Mouse (Mus musculus) left cerebral cortex, postnatal 25 days (tissue): Measurements from ENCODE around the gene Lrrc27. TPM values are rescaled to one million over a fixed set of nuclear protein-coding genes. Genes with fewer than 3 reads are reported as not detected.

ENCODE experiments used
- DNase-seq, 2 experiments: peaks; one replicate each; pipeline ENCODE4 v3.0.0; 2022; ENCODE audit warnings: low spot score in 2 of 2, mixed read lengths in 1 of 2
- intact Hi-C: fragments of 180-260 bp; cut with DNase I; formaldehyde crosslinking; loops from one replicate; pipeline ENCODE4 v1.15.1; 2025
- total RNA-seq, 2 experiments: library from RNA; stranded (reverse); gene quantifications; 2 replicates each; pipeline ENCODE4 v1.2.3; 2021

Gene Lrrc27
- total RNA-seq, 2 experiments from 2014 or later: 5.5 to 6.4 TPM

DNA sequence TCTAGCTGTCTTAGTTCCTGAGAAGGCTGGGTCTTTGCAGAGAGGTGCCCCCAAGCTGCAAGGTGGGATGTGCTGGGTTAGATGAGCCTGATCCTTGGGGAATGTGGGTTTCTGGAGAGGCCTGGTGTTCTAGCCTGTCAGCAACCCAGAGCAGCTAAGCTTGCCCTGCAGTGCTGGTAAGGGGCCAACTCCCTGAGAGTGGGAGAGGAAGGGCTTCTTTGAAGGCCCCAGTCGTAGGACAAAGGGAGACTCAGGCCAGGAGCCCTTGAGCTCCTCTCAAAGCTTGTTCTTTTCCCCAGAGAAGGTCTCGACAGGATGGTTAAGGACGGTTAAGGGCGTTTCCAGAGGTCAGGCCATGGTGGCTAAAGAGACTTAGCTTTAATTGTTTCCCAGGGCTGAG, 51.5 kb downstream of the Lrrc27 start:
- no peak for DNase-seq
- intact Hi-C loops: no loop called here

DNA sequence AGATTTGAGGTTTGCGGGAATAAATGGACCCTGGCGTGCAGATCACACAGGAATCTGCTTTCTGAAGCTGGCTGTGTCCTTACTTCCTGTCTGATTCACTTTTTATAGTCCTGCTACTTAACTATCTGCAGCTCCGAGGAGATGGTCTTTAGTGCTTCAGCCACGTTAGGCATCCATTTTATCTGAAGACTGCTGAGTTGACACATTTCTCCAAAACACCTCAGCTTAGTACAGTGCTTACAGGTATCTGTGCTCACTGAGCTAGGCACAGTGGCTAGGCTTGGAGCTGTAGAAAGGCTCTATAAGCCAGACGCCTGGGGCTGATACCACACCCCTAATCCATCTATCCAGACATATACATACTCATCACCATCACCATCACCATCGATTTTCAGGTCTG, 52.8 kb downstream of the Lrrc27 start:
- intact Hi-C loops: no loop called here
- DNase-seq: no peak

DNA sequence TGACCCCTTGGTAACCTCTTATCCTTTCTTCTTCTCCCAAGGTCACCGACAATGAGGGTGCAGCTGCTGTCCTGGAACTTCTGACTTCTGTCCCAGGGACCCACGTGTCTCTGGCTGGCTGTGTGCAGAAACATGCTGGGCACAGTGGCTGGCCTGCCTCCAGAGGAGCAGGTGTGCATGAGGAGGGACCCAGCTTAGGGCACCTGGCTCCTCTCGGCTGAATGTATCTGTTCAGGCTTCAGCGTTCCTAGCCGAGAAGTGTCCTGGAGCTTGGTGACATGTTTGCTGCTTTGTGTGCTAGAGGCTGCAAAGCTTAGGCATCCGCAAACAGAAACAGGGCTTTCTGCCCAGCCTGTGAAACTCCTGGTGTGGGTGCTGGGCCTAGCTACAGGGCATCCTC, 53.6 kb downstream of the Lrrc27 start:
- no peak for DNase-seq
- intact Hi-C loops: no loop called here

DNA sequence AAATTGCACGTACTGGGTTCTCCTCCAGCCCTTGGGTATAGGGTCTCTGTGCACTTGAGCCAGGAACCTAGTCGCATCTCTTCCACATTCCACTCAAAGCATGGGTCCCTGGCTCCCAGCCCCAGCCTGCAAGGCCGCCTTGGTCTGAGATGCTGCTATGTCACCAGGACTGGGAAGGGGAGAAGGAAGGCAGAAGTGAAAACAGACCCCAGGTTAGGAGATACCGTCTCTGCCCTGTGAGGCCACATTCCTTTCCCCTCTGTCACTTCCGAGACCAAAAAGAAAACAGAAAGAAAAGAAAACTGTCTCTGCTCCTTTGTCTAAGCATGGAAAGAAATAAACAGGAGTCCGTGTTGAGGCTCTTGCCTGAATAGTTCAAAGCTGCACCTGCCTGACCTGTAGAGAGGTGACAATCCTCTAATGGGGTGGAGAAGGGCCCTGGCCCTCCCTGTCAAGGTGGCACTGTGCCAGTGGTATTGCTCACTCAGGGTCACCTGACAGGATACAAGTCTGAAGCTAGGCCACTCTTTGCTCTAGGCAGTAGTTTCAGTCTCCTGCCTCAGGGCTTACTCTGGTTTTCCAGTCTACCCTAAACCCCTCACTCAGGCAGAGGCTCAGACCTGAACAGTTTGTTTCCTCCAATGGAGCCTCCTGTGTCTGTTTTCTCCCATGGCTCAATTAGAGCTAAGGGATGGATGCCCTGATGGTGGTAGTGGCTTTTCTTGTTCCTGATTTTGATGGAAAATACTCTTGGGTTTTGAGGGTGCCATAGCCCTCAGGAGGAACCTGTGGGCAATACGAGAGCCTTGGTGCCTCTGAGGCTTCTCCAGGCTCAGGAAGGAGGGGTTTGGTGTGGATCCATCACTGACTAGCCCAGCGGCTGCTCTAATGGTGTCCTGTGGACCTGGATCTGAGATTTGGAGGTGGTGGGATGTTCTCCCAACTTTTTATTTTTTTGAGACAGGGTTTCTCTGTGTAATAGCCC, 54.4 kb downstream of the Lrrc27 start:
- DNase-seq: no peak
- intact Hi-C loops: no loop called here

DNA sequence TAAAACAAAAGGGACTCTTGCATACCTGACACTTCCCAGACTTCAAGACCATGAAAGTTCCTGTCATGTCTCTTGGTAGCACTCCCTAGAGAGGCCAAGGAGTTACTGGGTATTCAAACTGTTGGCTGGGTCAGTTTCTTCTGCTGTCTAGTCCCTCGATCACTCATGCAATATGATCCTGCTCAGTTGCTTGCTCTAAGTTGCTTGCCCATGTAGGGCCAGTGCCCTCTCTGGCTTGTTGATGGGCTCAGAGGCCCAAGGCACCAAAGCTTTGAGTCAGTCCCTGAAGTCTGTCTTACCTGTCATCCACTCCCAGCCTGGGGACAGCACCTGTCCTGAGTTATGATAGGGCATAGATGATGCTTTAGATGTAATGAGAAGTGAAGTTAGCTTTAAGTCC, 58.0 kb downstream of the Lrrc27 start:
- DNase-seq: no peak
- intact Hi-C loops: no loop called here

DNA sequence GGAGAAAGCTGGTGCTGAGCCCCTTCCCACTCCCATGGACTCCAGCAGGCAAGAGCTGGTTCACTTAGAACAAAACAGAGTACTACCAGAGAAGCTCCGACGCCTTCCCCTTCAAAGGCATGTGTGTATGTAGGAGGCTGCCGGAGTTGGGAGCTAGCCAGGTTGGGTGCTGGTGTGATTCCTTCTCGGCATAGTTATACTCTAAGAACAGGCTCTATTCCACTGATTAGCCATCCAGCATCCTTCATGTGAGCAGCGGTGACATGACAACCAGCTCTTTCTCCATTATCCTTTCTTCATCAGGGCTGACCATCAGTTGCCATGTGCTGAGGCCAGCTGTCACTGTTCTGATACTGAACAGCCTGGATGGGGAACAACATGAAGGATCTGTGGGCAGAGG, 59.1 kb downstream of the Lrrc27 start:
- intact Hi-C loops: loop anchor here (2.0 kb wide), 1 partner anchor 25 kb away; no protein-coding TSS in a partner anchor
- peak; percentile 62 to 92 for DNase-seq

DNA sequence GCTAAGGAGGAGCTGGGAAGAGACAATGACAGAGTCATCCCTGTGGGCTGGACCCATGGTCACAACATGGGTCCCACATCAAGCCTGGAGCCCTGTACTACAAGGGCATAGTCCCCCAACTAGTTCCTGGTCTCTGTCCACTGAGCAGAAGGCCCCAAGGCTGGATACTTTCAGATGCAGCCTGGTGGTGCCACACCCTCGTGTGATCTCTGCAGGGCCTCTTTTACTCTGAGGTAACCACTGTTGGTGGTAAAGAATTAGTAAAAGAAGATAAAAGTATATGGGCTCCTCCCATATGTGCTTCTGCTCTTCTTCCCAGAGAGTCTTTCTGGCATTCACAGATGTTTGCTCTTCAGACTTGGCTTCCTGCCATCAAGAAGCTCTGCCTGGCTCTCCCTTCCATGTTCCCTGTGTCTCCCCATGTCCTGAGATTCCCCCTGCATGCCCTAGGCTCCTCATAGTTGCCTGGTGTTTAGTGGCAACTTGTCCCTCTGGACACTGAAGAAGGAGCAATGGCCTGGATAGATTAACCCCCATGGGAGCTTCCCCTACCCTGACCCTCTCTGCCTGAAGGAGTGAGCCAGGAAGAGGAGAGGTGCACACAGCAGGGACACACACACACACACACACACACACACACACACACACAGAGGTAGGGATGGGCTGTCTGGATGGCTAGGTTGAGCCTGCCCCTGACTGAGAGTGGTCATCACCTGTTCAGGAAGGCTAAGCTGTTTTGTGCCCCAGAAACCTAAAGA, 60.0 kb downstream of the Lrrc27 start:
- DNase-seq: peak; percentile 61 to 82
- intact Hi-C loops: loop anchor here (2.0 kb wide), 1 partner anchor 26 kb away; no protein-coding TSS in a partner anchor

DNA sequence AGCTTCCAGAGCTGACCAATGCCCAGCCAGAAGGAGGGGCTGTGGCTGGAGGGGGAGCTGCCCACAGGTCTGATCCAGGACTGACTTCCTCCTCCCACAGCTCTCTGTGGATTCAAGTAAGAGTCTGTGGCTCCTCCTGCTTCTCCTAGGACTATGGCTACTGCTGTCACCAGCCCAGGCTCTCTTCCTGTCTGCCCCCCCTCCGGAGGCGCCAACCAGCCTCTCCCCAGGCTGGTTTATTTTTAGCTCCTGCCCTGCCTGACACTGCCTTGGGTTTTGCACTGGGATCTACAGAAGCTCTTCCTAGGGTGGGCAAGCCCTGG, 60.6 kb downstream of the Lrrc27 start:
- DNase-seq: no peak
- intact Hi-C loops: loop anchor here (2.0 kb wide), 1 partner anchor 27 kb away; no protein-coding TSS in a partner anchor

DNA sequence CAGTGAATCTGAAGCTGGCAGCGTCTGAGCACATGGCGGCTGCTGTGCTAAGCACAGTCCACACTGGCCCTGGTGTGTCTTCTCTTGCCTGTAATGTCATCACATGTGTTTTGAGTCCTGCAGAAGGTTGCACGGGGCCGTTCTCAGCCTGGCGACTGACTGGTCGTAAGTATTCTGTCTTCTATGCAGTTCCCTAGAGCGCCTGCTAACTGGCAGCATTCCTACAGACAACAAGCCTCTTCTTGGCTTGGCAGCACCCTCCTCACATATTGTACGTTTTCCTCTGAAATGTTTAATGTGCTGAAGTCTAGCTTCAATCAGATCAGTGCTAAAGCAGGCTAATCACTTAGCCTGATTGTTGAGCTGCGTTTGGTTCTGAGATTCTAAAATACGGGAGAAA, 62.8 kb downstream of the Lrrc27 start:
- DNase-seq: peak; percentile 54 to 70
- intact Hi-C loops: no loop called here

DNA sequence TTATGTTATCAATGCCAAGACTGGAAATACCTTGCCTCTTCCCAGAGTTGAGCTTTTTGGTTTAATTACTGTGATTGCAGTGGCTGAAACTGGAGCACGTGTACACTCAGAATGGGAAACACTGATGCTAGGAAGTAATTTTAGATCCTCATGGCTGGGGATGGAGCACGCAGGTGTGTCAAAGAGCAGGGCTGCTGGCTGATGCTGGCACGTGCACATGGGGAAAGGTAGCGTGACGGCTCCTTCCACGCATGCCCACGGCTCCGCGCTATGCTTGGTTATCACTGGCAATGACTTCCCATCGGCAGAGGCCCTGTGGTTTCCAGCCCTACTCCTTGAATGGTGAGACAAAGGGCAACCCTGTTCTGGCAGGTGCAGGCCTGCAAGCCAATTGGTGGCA, 63.4 kb downstream of the Lrrc27 start:
- DNase-seq: no peak
- intact Hi-C loops: no loop called here

DNA sequence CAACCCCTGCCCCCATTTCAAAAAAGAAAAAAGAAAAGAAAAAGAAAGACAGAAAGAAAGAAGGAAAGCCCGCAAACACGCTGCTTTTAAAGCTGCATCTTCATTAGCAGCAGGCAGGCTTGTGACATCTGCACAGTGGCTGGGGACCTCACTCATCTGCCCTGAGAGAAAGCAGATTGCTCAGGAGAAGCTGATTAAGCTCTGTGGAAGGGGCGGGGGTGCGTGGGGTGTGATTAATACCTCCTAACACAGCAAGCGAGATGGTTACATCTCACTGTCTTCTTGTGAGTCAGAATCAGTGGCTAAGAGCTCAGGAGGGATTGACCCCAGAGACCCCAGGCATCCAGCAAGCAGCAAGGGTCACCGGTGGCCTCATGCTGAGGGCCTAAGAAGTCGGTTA, 64.7 kb downstream of the Lrrc27 start:
- DNase-seq: no peak
- intact Hi-C loops: no loop called here

DNA sequence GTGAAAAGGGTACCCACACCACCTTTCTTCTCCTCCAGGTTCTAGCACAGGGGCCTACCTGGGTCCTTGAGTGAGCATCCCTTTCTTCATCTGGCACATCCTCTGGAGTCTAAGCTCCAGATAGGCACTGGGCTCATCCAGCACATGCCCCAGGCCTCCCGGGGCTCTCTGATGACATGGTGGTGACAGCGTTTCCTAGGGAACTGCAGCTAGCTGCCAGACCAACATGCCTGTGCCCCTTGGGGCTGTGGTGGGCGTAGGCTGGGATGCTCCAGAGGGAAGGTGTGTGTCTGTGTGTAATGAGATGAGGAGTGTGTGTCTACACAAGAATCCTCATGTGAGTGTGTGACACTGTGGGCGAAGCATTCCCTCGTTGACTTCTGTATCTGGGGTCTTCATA, 66.8 kb downstream of the Lrrc27 start:
- intact Hi-C loops: no loop called here
- no peak for DNase-seq

DNA sequence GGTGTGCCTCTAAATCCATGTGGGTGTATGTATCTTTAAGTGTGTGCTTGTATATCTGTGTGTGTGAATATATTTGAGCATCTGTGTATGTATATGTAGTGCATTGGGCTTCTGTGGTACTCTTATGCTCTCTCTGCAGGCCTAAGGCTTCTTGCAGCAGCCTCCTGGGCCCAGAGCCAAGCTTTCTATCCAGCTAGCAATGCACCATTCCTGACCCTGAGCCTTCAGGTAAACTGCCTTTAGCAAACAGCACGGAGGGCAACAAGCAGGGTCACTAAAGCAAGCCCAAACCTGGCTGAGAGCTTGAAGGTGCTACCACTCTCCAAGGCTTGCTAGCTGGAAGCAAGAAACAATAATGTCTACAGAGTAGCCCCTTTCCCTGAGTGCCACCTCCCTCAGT, 67.3 kb downstream of the Lrrc27 start:
- intact Hi-C loops: no loop called here
- no peak for DNase-seq

DNA sequence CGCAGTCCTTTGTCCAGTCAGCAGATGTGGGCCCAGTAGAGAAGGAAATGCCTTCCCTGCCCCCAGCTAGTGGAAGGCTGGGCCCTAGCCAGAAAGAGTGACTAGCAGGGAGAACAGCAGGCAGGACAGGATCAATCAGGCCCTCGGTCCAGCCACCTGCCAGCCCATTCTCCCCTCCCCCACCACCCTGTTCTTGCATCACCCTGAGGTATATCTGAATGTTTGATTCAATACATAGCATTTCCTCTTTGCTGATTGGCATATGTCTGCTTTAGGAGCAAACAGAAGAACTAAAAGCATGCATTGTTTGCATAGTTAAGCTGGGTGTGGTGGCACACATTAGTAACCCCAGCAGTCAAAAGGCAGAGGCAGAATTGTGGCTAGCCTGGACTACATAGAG, 68.4 kb downstream of the Lrrc27 start:
- intact Hi-C loops: no loop called here
- DNase-seq: no peak

DNA sequence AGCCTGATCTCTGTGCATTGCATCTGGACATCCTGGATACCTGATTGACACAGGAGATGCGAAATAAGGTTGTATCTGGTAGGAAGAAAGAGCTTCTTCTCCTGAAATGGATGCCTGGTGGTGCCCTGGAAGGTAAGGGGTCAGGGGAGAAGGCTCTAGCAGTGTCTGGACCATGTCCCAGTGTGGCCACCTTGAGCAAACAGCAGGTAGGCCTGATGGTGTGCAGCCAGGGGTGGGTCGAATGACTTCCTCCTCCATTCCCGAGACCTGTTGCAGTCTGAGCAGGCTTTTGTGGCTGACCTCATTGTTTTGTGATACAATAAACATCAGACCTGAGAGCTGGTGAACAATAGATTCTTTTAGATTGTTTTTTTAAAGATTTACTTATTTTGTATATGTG, 69.2 kb downstream of the Lrrc27 start:
- intact Hi-C loops: no loop called here

DNA sequence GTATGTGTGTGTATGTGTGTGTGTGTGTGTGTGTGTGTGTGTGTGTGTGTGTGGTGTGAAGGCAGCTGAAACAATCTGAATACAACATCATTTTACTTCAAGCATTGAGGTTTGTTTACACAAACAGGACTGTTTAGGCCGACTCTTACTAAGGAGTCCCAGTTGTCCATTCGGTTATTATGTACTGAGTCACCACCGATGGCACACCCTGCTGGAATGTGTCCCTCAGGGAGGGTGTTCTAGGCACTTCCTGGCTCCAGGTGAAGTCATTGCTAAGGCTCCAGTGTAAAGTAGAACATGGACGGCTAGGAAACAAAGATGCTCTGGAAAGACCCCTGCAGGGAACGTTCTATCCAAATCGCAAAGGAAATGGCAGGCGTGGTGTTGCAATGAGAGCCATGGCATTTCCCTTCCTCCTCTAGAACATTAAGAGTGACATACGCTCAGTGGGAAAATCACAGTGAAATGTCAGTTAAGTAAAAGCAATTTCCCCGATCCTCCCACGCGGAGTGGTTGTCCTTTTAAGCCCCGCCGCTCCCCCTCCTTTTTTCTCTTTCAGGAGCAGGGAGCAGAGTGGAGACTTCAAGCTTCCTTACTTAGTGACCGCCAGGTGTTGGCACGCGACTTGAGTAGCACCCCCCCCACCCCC, 72.6 kb downstream of the Lrrc27 start:
- intact Hi-C loops: no loop called here
- no peak for DNase-seq

More for the DNA sequence above, 69.2 kb downstream of the Lrrc27 start:
- DNase-seq: no peak

DNA sequence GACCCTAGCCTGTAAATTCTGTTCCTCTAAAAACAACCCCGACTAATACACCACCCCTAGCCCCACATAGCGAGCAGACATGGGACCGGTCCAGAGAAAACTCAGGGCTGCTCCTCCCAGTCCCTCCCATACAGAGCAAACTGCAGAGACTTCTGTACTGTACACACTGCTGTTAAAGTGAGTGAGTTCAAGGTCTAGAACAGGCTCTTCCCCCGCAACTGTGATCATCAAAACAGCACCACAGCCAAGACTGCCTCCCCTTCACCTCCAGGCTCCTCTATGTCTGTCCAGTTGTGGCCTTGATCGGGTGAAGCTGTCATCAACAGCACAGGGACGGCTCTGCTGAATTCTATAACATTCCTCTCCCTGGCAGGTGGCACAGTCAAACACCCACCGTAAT, 75.8 kb downstream of the Lrrc27 start:
- intact Hi-C loops: no loop called here
- no peak for DNase-seq
